Mouse (Mus musculus): ENCODE results near the gene Mboat2. TPM values are rescaled to one million over a fixed set of nuclear protein-coding genes. Genes with fewer than 3 reads are reported as not detected.

The Mboat2 gene
- total RNA-seq, 2 experiments from 2014 or later = 7.1 to 8.4 TPM

- DNase-seq = peak; percentile 14
Measured at GRCm38 (mm10) chr12:24948344-24948743, 117.7 kb downstream of the Mboat2 start.

- DNase-seq = no peak
Measured at GRCm38 (mm10) chr12:24950376-24951046, 119.8 kb downstream of the Mboat2 start.

GRCm38 (mm10) chr12:24952147-24952546 is 121.5 kb downstream of the Mboat2 start:
- peak; percentile 56 for DNase-seq

- DNase-seq = no peak
Measured at GRCm38 (mm10) chr12:24955137-24955536, 124.5 kb downstream of the Mboat2 start.

- DNase-seq = no peak
Measured at GRCm38 (mm10) chr12:24958526-24958925, 127.8 kb downstream of the Mboat2 start.

- DNase-seq = no peak
Measured at GRCm38 (mm10) chr12:24961821-24962220, 131.1 kb downstream of the Mboat2 start.

- no peak for DNase-seq
Measured at GRCm38 (mm10) chr12:24962362-24962967, 131.8 kb downstream of the Mboat2 start.

- DNase-seq = no peak
Measured at GRCm38 (mm10) chr12:24963393-24964022, 132.8 kb downstream of the Mboat2 start.

- DNase-seq = no peak
Measured at GRCm38 (mm10) chr12:24965406-24965805, 134.7 kb downstream of the Mboat2 start.

- no peak for DNase-seq
Measured at GRCm38 (mm10) chr12:24966046-24966445, 135.4 kb downstream of the Mboat2 start.

- no peak for DNase-seq
Measured at GRCm38 (mm10) chr12:24971490-24972200, 141.0 kb downstream of the Mboat2 start.

- no peak for DNase-seq
Measured at GRCm38 (mm10) chr12:24972371-24973350, 142.0 kb downstream of the Mboat2 start.

- DNase-seq = no peak
Measured at GRCm38 (mm10) chr12:24973586-24973985, 142.9 kb downstream of the Mboat2 start.

GRCm38 (mm10) chr12:24974446-24975114 is 143.9 kb downstream of the Mboat2 start, which contains the start of gene Kidins220:
Gene Kidins220 (plus strand): TSS chr12:24974925.
- peak; percentile 98 for DNase-seq

- peak; percentile 27 for DNase-seq
Measured at GRCm38 (mm10) chr12:24975115-24975733, 144.5 kb downstream of the Mboat2 start.

- DNase-seq = no peak
Measured at GRCm38 (mm10) chr12:24985226-24985625, 154.5 kb downstream of the Mboat2 start.

GRCm38 (mm10) chr12:24995350-24995749 is 164.7 kb downstream of the Mboat2 start:
- no peak for DNase-seq

GRCm38 (mm10) chr12:25005350-25005749 is 174.7 kb downstream of the Mboat2 start:
- no peak for DNase-seq

- no peak for DNase-seq
Measured at GRCm38 (mm10) chr12:25009957-25010356, 179.3 kb downstream of the Mboat2 start.

GRCm38 (mm10) chr12:25010416-25010815 is 179.7 kb downstream of the Mboat2 start:
- no peak for DNase-seq
